Mouse (Mus musculus): ENCODE results near the gene Itgal.

Itgal gene

GRCm38 (mm10) chr7:127278311-127278710 is 17.7 kb upstream of the Itgal start:
- DNase-seq (ENCODE audit: low spot score in 2 of 2), result peak in 1 of 2 experiments; percentile 36

- DNase-seq (ENCODE audit: low spot score in 2 of 2), result no peak
Measured at GRCm38 (mm10) chr7:127280092-127280491, 16.0 kb upstream of the Itgal start.

- DNase-seq (ENCODE audit: low spot score in 2 of 2), result no peak
Measured at GRCm38 (mm10) chr7:127281114-127281513, 14.9 kb upstream of the Itgal start.

GRCm38 (mm10) chr7:127282190-127282589 is 13.9 kb upstream of the Itgal start:
- no peak for DNase-seq (ENCODE audit: low spot score in 2 of 2)

- DNase-seq (ENCODE audit: low spot score in 2 of 2), result no peak
Measured at GRCm38 (mm10) chr7:127285154-127285553, 10.9 kb upstream of the Itgal start.

GRCm38 (mm10) chr7:127287940-127288339 is 8.1 kb upstream of the Itgal start:
- DNase-seq (ENCODE audit: low spot score in 2 of 2), result no peak

GRCm38 (mm10) chr7:127289306-127289705 is 6.8 kb upstream of the Itgal start:
- no peak for DNase-seq (ENCODE audit: low spot score in 2 of 2)

GRCm38 (mm10) chr7:127290142-127290541 is 5.9 kb upstream of the Itgal start:
- DNase-seq (ENCODE audit: low spot score in 2 of 2), result no peak

- DNase-seq (ENCODE audit: low spot score in 2 of 2), result no peak
Measured at GRCm38 (mm10) chr7:127296786-127297555, 911 bp downstream of the Itgal start.

- DNase-seq (ENCODE audit: low spot score in 2 of 2), result no peak
Measured at GRCm38 (mm10) chr7:127297586-127298193, 1.6 kb downstream of the Itgal start.

GRCm38 (mm10) chr7:127308431-127308830 is 12.4 kb downstream of the Itgal start:
- DNase-seq (ENCODE audit: low spot score in 2 of 2), result no peak

GRCm38 (mm10) chr7:127308887-127309286 is 12.8 kb downstream of the Itgal start:
- DNase-seq (ENCODE audit: low spot score in 2 of 2), result peak in 1 of 2 experiments; percentile 62

- DNase-seq (ENCODE audit: low spot score in 2 of 2), result no peak
Measured at GRCm38 (mm10) chr7:127309951-127310350, 13.9 kb downstream of the Itgal start.

GRCm38 (mm10) chr7:127313912-127314311 is 17.9 kb downstream of the Itgal start:
- no peak for DNase-seq (ENCODE audit: low spot score in 2 of 2)

- DNase-seq (ENCODE audit: low spot score in 2 of 2), result no peak
Measured at GRCm38 (mm10) chr7:127321106-127321505, 25.0 kb downstream of the Itgal start.

- peak in 1 of 2 experiments; percentile 50 for DNase-seq (ENCODE audit: low spot score in 2 of 2)
Measured at GRCm38 (mm10) chr7:127322085-127322484, 26.0 kb downstream of the Itgal start.

GRCm38 (mm10) chr7:127324944-127325343 is 28.9 kb downstream of the Itgal start:
- no peak for DNase-seq (ENCODE audit: low spot score in 2 of 2)

GRCm38 (mm10) chr7:127325550-127325949 is 29.5 kb downstream of the Itgal start:
- DNase-seq (ENCODE audit: low spot score in 2 of 2), result no peak

GRCm38 (mm10) chr7:127326685-127327084 is 30.6 kb downstream of the Itgal start:
- DNase-seq (ENCODE audit: low spot score in 2 of 2), result peak in 1 of 2 experiments; percentile 55

GRCm38 (mm10) chr7:127333240-127333639 is 37.2 kb downstream of the Itgal start:
- DNase-seq (ENCODE audit: low spot score in 2 of 2), result no peak

GRCm38 (mm10) chr7:127335604-127336003 is 39.5 kb downstream of the Itgal start:
- DNase-seq (ENCODE audit: low spot score in 2 of 2), result no peak

- no peak for DNase-seq (ENCODE audit: low spot score in 2 of 2)
Measured at GRCm38 (mm10) chr7:127337636-127338035, 41.6 kb downstream of the Itgal start.

GRCm38 (mm10) chr7:127341356-127341755 is 45.3 kb downstream of the Itgal start:
- DNase-seq (ENCODE audit: low spot score in 2 of 2), result no peak
